25 mouse cellular contexts compared by ENCODE assay signal in the genomic region with DNA sequence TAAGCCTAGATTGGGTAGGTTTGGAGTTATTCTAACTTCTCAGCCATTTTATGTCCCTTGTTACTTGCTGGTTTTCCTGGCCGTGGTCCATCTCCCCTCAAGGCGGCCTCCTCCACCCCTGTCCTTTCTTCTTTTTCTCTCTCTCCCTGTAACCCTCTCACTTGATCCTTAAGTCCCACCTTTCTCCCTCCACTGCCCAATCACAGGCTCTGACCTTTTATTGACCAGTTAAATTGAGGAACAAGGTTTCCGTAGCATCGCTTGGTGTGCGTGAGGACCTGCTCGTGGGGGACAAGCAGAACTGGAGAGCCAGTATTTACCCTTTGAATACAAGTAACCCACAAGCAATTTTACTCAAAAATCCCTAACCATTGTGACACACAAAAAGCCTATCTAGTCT. TPM values are rescaled to one million over a fixed set of nuclear protein-coding genes. Genes with fewer than 3 reads are reported as not detected.
A peak's percentile ranks its signal among the peaks of the same experiment; 100 is the strongest.
DNase-seq lines count a peak whose midpoint lies in the region; ATAC-seq and TF ChIP-seq lines count a peak whose summit lies in the region.
"Had no signal": no experiment of that assay in that cellular context is flagged by ENCODE, and none has a peak within 500 bp of the region (broad histone marks: within the 10 kb centered on the region; RNA-seq: fewer than 3 reads in every experiment).

No protein-coding gene starts in this region.

- no peak for TF ChIP-seq EP300 in stomach, postnatal 0 days (optimal IDR thresholded peaks at IDR 0.05)

- no peak overlapping the region for H3K4me3 ChIP-seq in kidney, embryonic 14.5 days (ENCODE audit: low read length)
- H3K4me3 ChIP-seq in kidney, embryonic 16.5 days (ENCODE audit: low read length), result no peak overlapping the region
- no peak overlapping the region for H3K4me3 ChIP-seq in midbrain, embryonic 11.5 days (ENCODE audit: low read depth, low read length)
- no peak overlapping the region for H3K4me3 ChIP-seq in midbrain, embryonic 16.5 days (ENCODE audit: low read depth, low read length)
- no peak overlapping the region for H3K4me3 ChIP-seq in stomach, embryonic 16.5 days (replicated peaks; ENCODE audit: low read length)
- no peak overlapping the region for H3K4me3 ChIP-seq in stomach, postnatal 0 days (ENCODE audit: low read depth, low read length)
- H3K4me3 ChIP-seq: embryonic facial prominence, embryonic 10.5 days; embryonic facial prominence, embryonic 12.5 days; forebrain, embryonic 13.5 days had no signal

- DNase-seq in kidney, postnatal 25 days, result no peak
- DNase-seq in kidney, adult 9 months, result no peak
- peak; percentile 70 for DNase-seq in midbrain, embryonic 11.5 days (ENCODE audit: low spot score, missing footprints)
- no peak for DNase-seq in stomach, postnatal 0 days (ENCODE audit: low spot score)
- DNase-seq: adrenal gland, adult 8-10 months; adrenal gland, postnatal 14 days; adrenal gland, postnatal 36 days; B cell, adult 2 months; cerebellum, adult 11-12 months; cerebellum, adult 2 months; cerebellum, adult 9-10 months; cerebellum, postnatal 10 days; cerebellum, postnatal 25 days had no signal

- no peak overlapping the region; the same call in 1 of the 2 replicates for H3K27ac ChIP-seq in kidney, embryonic 14.5 days (ENCODE audit: low read depth, low read length)
- H3K27ac ChIP-seq in kidney, embryonic 16.5 days (ENCODE audit: low read length), result peak overlapping the region; percentile 14; the same call in 1 of the 2 replicates
- H3K27ac ChIP-seq in midbrain, embryonic 11.5 days (ENCODE audit: low read depth, low read length), result no peak overlapping the region
- H3K27ac ChIP-seq in midbrain, embryonic 16.5 days (ENCODE audit: low read length), result no peak overlapping the region
- H3K27ac ChIP-seq in stomach, embryonic 16.5 days (ENCODE audit: low read length), result peak overlapping the region; percentile 33; the same call in 1 of the 2 replicates
- no peak overlapping the region for H3K27ac ChIP-seq in stomach, postnatal 0 days (replicated peaks)
- H3K27ac ChIP-seq: embryonic facial prominence, embryonic 10.5 days; embryonic facial prominence, embryonic 12.5 days; forebrain, embryonic 13.5 days had no signal

- H3K36me3 ChIP-seq in kidney, embryonic 14.5 days (ENCODE audit: control insufficient read depth, insufficient read depth, low read length), result no peaks in the 10 kb centered on the region
- no peaks in the 10 kb centered on the region for H3K36me3 ChIP-seq in kidney, embryonic 16.5 days (ENCODE audit: insufficient read depth, low read length)
- no peaks in the 10 kb centered on the region for H3K36me3 ChIP-seq in midbrain, embryonic 11.5 days (ENCODE audit: control insufficient read depth, insufficient read depth, low read length)
- H3K36me3 ChIP-seq in midbrain, embryonic 16.5 days (ENCODE audit: control insufficient read depth, insufficient read depth, low read length), result peaks cover 2% of the 10 kb centered on the region; the same call in 1 of the 2 replicates
- H3K36me3 ChIP-seq in stomach, embryonic 16.5 days (ENCODE audit: control insufficient read depth, insufficient read depth, low read length), result no peaks in the 10 kb centered on the region
- H3K36me3 ChIP-seq in stomach, postnatal 0 days (ENCODE audit: control insufficient read depth, insufficient read depth, low read length), result no peaks in the 10 kb centered on the region
- H3K36me3 ChIP-seq: embryonic facial prominence, embryonic 10.5 days; embryonic facial prominence, embryonic 12.5 days had no signal

- peak; percentile 58; the same call in 1 of the 2 replicates for ATAC-seq in kidney, embryonic 14.5 days (ENCODE audit: low FRiP score, low TSS enrichment)
- peak; percentile 56; the same call in 1 of the 2 replicates for ATAC-seq in kidney, embryonic 16.5 days (ENCODE audit: low FRiP score, low TSS enrichment)
- no peak for ATAC-seq in midbrain, embryonic 11.5 days (ENCODE audit: low FRiP score)
- no peak for ATAC-seq in midbrain, embryonic 16.5 days
- no peak for ATAC-seq in stomach, embryonic 16.5 days (ENCODE audit: insufficient read depth, low FRiP score)
- ATAC-seq in stomach, postnatal 0 days (ENCODE audit: low FRiP score, low TSS enrichment), result no peak
- ATAC-seq: activated CD4-positive, CD25-positive, alpha-beta regulatory T cell, adult 4 months; CD4-positive, CD25-positive, alpha-beta regulatory T cell, adult 4 months; forebrain, embryonic 13.5 days had no signal

- H3K4me2 ChIP-seq in kidney, embryonic 14.5 days (replicated peaks; ENCODE audit: low read depth, low read length), result peak overlapping the region; percentile 5; the same call in 1 of the 2 replicates
- H3K4me2 ChIP-seq in kidney, embryonic 16.5 days (replicated peaks; ENCODE audit: low read depth, low read length), result peak overlapping the region; percentile 0; the same call in 1 of the 2 replicates
- H3K4me2 ChIP-seq in midbrain, embryonic 11.5 days, result no peak overlapping the region
- H3K4me2 ChIP-seq in midbrain, embryonic 16.5 days (ENCODE audit: low read length), result no peak overlapping the region
- no peak overlapping the region for H3K4me2 ChIP-seq in stomach, embryonic 16.5 days (ENCODE audit: low read depth, low read length)
- H3K4me2 ChIP-seq in stomach, postnatal 0 days (replicated peaks; ENCODE audit: low read depth), result no peak overlapping the region
- H3K4me2 ChIP-seq: embryonic facial prominence, embryonic 12.5 days; forebrain, embryonic 13.5 days had no signal

- H3K4me1 ChIP-seq in kidney, embryonic 14.5 days (ENCODE audit: control insufficient read depth, insufficient read depth, low read length), result no peaks in the 10 kb centered on the region
- peaks cover 6% of the 10 kb centered on the region; the same call in 1 of the 2 replicates for H3K4me1 ChIP-seq in kidney, embryonic 16.5 days (ENCODE audit: insufficient read depth, low read length)
- no peaks in the 10 kb centered on the region for H3K4me1 ChIP-seq in midbrain, embryonic 11.5 days (ENCODE audit: control insufficient read depth, insufficient read depth, low read length)
- H3K4me1 ChIP-seq in midbrain, embryonic 16.5 days (ENCODE audit: control insufficient read depth, insufficient read depth, low read length), result no peaks in the 10 kb centered on the region
- H3K4me1 ChIP-seq in stomach, embryonic 16.5 days (ENCODE audit: control insufficient read depth, insufficient read depth, low read length), result no peaks in the 10 kb centered on the region
- H3K4me1 ChIP-seq in stomach, postnatal 0 days (replicated peaks; ENCODE audit: control insufficient read depth, insufficient read depth), result no peaks in the 10 kb centered on the region
- H3K4me1 ChIP-seq: embryonic facial prominence, embryonic 10.5 days; embryonic facial prominence, embryonic 12.5 days; forebrain, embryonic 13.5 days had no signal

- H3K27me3 ChIP-seq in kidney, embryonic 14.5 days (ENCODE audit: control insufficient read depth, insufficient read depth, low read length), result no peaks in the 10 kb centered on the region
- H3K27me3 ChIP-seq in kidney, embryonic 16.5 days (ENCODE audit: insufficient read depth, low read length), result no peaks in the 10 kb centered on the region
- no peaks in the 10 kb centered on the region for H3K27me3 ChIP-seq in midbrain, embryonic 11.5 days (ENCODE audit: control insufficient read depth, insufficient read depth, low read length)
- no peaks in the 10 kb centered on the region for H3K27me3 ChIP-seq in midbrain, embryonic 16.5 days (ENCODE audit: control insufficient read depth, insufficient read depth, low read depth, low read length)
- H3K27me3 ChIP-seq in stomach, embryonic 16.5 days (ENCODE audit: control insufficient read depth, insufficient read depth, low read length), result no peaks in the 10 kb centered on the region
- no peaks in the 10 kb centered on the region for H3K27me3 ChIP-seq in stomach, postnatal 0 days (ENCODE audit: control insufficient read depth, insufficient read depth, low read length)
- H3K27me3 ChIP-seq: CH12.LX; embryonic facial prominence, embryonic 12.5 days; forebrain, embryonic 13.5 days; Patski had no signal

- TF ChIP-seq CTCF in stomach, postnatal 0 days (IDR thresholded peaks at IDR 0.05; ENCODE audit: low read depth), result no peak

- 47% methylated on average over 6 of the region's 6 CpGs for WGBS in kidney, embryonic 14.5 days
- 46% methylated on average over 6 of the region's 6 CpGs for WGBS in kidney, embryonic 16.5 days
- 90% methylated on average over 6 of the region's 6 CpGs for WGBS in midbrain, embryonic 11.5 days
- WGBS in midbrain, embryonic 16.5 days, result 88% methylated on average over 6 of the region's 6 CpGs
- 70% methylated on average over 6 of the region's 6 CpGs for WGBS in stomach, embryonic 16.5 days
- WGBS in stomach, postnatal 0 days, result 74% methylated on average over 6 of the region's 6 CpGs

- H3K9ac ChIP-seq in kidney, embryonic 14.5 days (ENCODE audit: low read depth, low read length), result no peak overlapping the region
- H3K9ac ChIP-seq in kidney, embryonic 16.5 days (replicated peaks; ENCODE audit: low read length), result no peak overlapping the region
- H3K9ac ChIP-seq in midbrain, embryonic 11.5 days (ENCODE audit: low read length), result no peak overlapping the region
- H3K9ac ChIP-seq in midbrain, embryonic 16.5 days (ENCODE audit: low read depth, low read length), result no peak overlapping the region
- H3K9ac ChIP-seq in stomach, embryonic 16.5 days (ENCODE audit: low read length), result no peak overlapping the region
- no peak overlapping the region for H3K9ac ChIP-seq in stomach, postnatal 0 days (ENCODE audit: low read length)
- H3K9ac ChIP-seq: embryonic facial prominence, embryonic 12.5 days; forebrain, embryonic 13.5 days had no signal

- no peaks in the 10 kb centered on the region for H3K9me3 ChIP-seq in kidney, embryonic 14.5 days (ENCODE audit: control insufficient read depth, low read length)
- no peaks in the 10 kb centered on the region for H3K9me3 ChIP-seq in kidney, embryonic 16.5 days (ENCODE audit: low read length)
- no peaks in the 10 kb centered on the region for H3K9me3 ChIP-seq in midbrain, embryonic 11.5 days (ENCODE audit: control insufficient read depth, low read length)
- H3K9me3 ChIP-seq in midbrain, embryonic 16.5 days (replicated peaks; ENCODE audit: control insufficient read depth, low read length, poor library complexity, severe bottlenecking), result no peaks in the 10 kb centered on the region
- H3K9me3 ChIP-seq in stomach, embryonic 16.5 days (replicated peaks; ENCODE audit: control insufficient read depth, low read length), result no peaks in the 10 kb centered on the region
- H3K9me3 ChIP-seq in stomach, postnatal 0 days (ENCODE audit: control insufficient read depth, low read length), result no peaks in the 10 kb centered on the region
- H3K9me3 ChIP-seq: embryonic facial prominence, embryonic 10.5 days; embryonic facial prominence, embryonic 12.5 days; forebrain, embryonic 13.5 days; G1E had no signal

RNA-seq across cellular contexts. Expression of a gene that starts 56.8 kb away (rescaled TPM):
- polyA plus RNA-seq in kidney, embryonic 14.5 days (2014; fragmentation: Nextera tagmentation; extraction: Ambion mirVana), result 1.6 and 1.8 TPM in 2 replicates
- polyA plus RNA-seq in kidney, embryonic 16.5 days (2015; fragmentation: Nextera tagmentation; extraction: Ambion mirVana), result 2.3 and 2.4 TPM in 2 replicates
- polyA plus RNA-seq in midbrain, embryonic 11.5 days (2014; fragmentation: Nextera tagmentation; extraction: Ambion mirVana), result 1.1 TPM in 2 replicates
- polyA plus RNA-seq in midbrain, embryonic 16.5 days (2015; fragmentation: Nextera tagmentation; extraction: Ambion mirVana), result 1.8 and 2.2 TPM in 2 replicates
- 1.5 and 2.2 TPM in 2 replicates for polyA plus RNA-seq in stomach, embryonic 16.5 days (2015; fragmentation: Nextera tagmentation; extraction: Ambion mirVana)
- polyA plus RNA-seq in stomach, postnatal 0 days (2015; fragmentation: Nextera tagmentation; extraction: Ambion mirVana), result 0.52 and 1.3 TPM in 2 replicates

Comparison
In these comparisons a context has a peak if more than half of its experiments do, and no peak if none do; other contexts are left out.
1. H3K27ac ChIP-seq: peak in kidney, embryonic 16.5 days (single experiment) and stomach, embryonic 16.5 days (single experiment); none in kidney, embryonic 14.5 days (single experiment), midbrain, embryonic 11.5 days (single experiment), midbrain, embryonic 16.5 days (single experiment) and stomach, postnatal 0 days (single experiment).
2. ATAC-seq: peak in kidney, embryonic 14.5 days (single experiment) and kidney, embryonic 16.5 days (single experiment); none in midbrain, embryonic 11.5 days (single experiment), midbrain, embryonic 16.5 days (single experiment), stomach, embryonic 16.5 days (single experiment) and stomach, postnatal 0 days (single experiment).
3. H3K4me2 ChIP-seq: peak in kidney, embryonic 14.5 days (single experiment) and kidney, embryonic 16.5 days (single experiment); none in midbrain, embryonic 11.5 days (single experiment), midbrain, embryonic 16.5 days (single experiment), stomach, embryonic 16.5 days (single experiment) and stomach, postnatal 0 days (single experiment).